Mouse (Mus musculus): ENCODE data around the gene Defb29.

GRCm38 (mm10) chr2:152517981-152518380 lies 21.9 kb downstream of the Defb29 start, which contains the start of gene Defb28:
- TF ChIP-seq CTCF (IDR thresholded peaks at IDR 0.05; ENCODE audit: low read depth) (no peak), EP300 (IDR thresholded peaks at IDR 0.05; ENCODE audit: low read depth) (no peak)
